Mouse (Mus musculus): Measurements from ENCODE around the gene Otogl. TPM values are rescaled to one million over a fixed set of nuclear protein-coding genes. Genes with fewer than 3 reads are reported as not detected.

Gene Otogl
- polyA plus RNA-seq, 1 experiment from 2014 or later: not detected

- no peak overlapping the region for H3K27ac ChIP-seq
- WGBS: 89% methylated on average over 1 of the region's 1 CpGs
- H3K4me3 ChIP-seq: no peak overlapping the region
- H3K9me3 ChIP-seq (replicated peaks): no peaks in the 10 kb centered on the region
- no peaks in the 10 kb centered on the region for H3K36me3 ChIP-seq (ENCODE audit: poor library complexity, severe bottlenecking)
- H3K4me1 ChIP-seq: no peaks in the 10 kb centered on the region
- no peak for ATAC-seq
- no peak overlapping the region for H3K9ac ChIP-seq
- H3K27me3 ChIP-seq: no peaks in the 10 kb centered on the region
- no peak overlapping the region for H3K4me2 ChIP-seq
Observed at GRCm38 (mm10) chr10:107933527-107933926, 21.6 kb upstream of the Otogl start.

GRCm38 (mm10) chr10:107931833-107932828 is 20.2 kb upstream of the Otogl start:
- Histone ChIP-seq H3K27me3 (no peaks in the 10 kb centered on the region), H3K27ac (no peak overlapping the region), H3K9me3 (replicated peaks) (no peaks in the 10 kb centered on the region), H3K36me3 (ENCODE audit: poor library complexity, severe bottlenecking) (no peaks in the 10 kb centered on the region), H3K4me1 (no peaks in the 10 kb centered on the region), H3K4me3 (no peak overlapping the region), H3K9ac (no peak overlapping the region), H3K4me2 (no peak overlapping the region)
- ATAC-seq: peak; percentile 63; the same call in 1 of the 2 replicates
- WGBS: 48% methylated on average over 10 of the region's 10 CpGs

DNA sequence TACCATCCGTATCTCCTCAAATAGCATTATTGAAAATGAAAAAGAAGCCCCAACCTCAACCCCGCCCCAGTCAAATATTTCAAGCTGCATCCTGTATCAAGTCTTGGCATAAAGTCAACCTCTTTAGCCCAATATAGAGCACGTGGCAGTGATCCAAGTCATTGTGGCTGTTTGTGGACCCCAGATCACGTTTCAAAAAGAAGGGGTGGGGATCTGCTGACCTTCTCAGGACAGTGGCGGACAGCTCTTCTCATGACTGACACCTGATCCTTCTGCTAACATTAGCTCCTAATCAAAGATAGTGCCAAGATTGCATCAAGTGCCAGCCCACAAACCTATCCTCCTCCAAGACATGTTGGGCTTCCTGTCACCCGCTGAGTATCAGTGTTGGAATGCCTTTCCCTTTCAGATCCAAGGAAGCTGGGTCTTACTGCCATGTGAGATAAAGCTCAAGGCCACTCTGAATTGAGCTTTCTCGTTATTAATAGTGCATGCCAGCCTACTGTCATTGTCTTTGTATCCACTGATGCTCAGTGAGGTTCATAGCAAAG is 18.6 kb upstream of the Otogl start:
- no peak overlapping the region for H3K27ac ChIP-seq
- H3K9ac ChIP-seq: no peak overlapping the region
- no peak overlapping the region for H3K4me3 ChIP-seq
- H3K4me2 ChIP-seq: no peak overlapping the region
- no peaks in the 10 kb centered on the region for H3K9me3 ChIP-seq (replicated peaks)
- 80% methylated on average over 7 of the region's 7 CpGs for WGBS
- ATAC-seq: no peak
- H3K36me3 ChIP-seq (ENCODE audit: poor library complexity, severe bottlenecking): no peaks in the 10 kb centered on the region
- no peaks in the 10 kb centered on the region for H3K27me3 ChIP-seq
- no peaks in the 10 kb centered on the region for H3K4me1 ChIP-seq

DNA sequence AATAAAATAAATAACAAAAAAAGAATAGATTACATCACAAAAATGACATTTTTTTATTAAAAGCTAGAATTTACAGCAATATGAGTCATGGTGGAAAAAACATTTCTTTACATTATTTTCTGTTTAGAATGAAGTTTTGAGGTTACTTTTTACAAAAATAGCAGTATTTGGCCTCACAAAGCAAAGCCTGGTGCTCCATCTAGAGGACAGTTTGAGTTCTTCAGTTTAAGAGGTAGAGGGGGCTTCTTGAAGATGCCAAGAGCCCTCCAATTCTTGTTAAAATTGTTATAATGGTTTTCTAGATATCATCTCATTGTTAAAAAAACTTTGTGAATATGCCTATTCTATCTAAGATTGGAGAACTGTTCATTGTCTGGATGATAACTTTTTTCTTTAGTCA is 13.4 kb upstream of the Otogl start:
- Histone ChIP-seq H3K27me3 (no peaks in the 10 kb centered on the region), H3K9me3 (replicated peaks) (no peaks in the 10 kb centered on the region), H3K36me3 (ENCODE audit: poor library complexity, severe bottlenecking) (no peaks in the 10 kb centered on the region), H3K4me3 (no peak overlapping the region), H3K4me2 (no peak overlapping the region), H3K9ac (no peak overlapping the region), H3K27ac (no peak overlapping the region), H3K4me1 (no peaks in the 10 kb centered on the region)
- no peak for ATAC-seq

DNA sequence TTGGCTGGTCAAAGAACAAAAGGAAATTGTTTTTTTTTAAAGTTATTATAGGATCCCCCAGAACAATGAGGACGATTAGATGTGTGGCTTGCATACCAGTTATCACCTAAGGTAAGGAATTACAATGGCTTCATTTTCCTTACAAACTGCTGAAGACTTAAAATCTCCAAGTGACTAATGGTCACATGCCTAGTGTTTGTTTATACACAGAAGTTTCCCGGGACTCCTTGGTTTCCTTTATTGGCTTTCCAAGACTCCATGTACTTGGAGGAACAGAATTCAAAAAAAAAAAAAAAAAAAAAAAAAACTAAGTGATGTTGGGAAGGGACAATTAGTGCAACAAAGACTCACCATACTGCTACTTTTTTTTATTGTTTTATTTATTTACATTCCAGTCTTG is 11.9 kb upstream of the Otogl start:
- no peaks in the 10 kb centered on the region for H3K36me3 ChIP-seq (ENCODE audit: poor library complexity, severe bottlenecking)
- no peak overlapping the region for H3K9ac ChIP-seq
- no peak overlapping the region for H3K4me3 ChIP-seq
- no peak overlapping the region for H3K27ac ChIP-seq
- no peaks in the 10 kb centered on the region for H3K27me3 ChIP-seq
- ATAC-seq: no peak
- H3K4me1 ChIP-seq: no peaks in the 10 kb centered on the region
- no peaks in the 10 kb centered on the region for H3K9me3 ChIP-seq (replicated peaks)
- no peak overlapping the region for H3K4me2 ChIP-seq
- WGBS: 71% methylated on average over 2 of the region's 2 CpGs

- Histone ChIP-seq H3K27me3 (no peaks in the 10 kb centered on the region), H3K9ac (no peak overlapping the region), H3K27ac (no peak overlapping the region), H3K4me1 (no peaks in the 10 kb centered on the region), H3K4me2 (no peak overlapping the region), H3K9me3 (replicated peaks) (0 out of 2 replicates have a peak, but pooled peaks cover 2% of the 10 kb centered on the region), H3K36me3 (ENCODE audit: poor library complexity, severe bottlenecking) (no peaks in the 10 kb centered on the region), H3K4me3 (no peak overlapping the region)
- 30% methylated on average over 1 of the region's 1 CpGs for WGBS
- ATAC-seq: no peak
Observed at GRCm38 (mm10) chr10:107922750-107923149, 10.8 kb upstream of the Otogl start.

- no peak overlapping the region for H3K4me2 ChIP-seq
- no peak for ATAC-seq
- no peak overlapping the region for H3K9ac ChIP-seq
- no peaks in the 10 kb centered on the region for H3K36me3 ChIP-seq (ENCODE audit: poor library complexity, severe bottlenecking)
- H3K27me3 ChIP-seq: no peaks in the 10 kb centered on the region
- WGBS: 67% methylated on average over 1 of the region's 1 CpGs
- H3K4me1 ChIP-seq: no peaks in the 10 kb centered on the region
- no peak overlapping the region for H3K4me3 ChIP-seq
- H3K27ac ChIP-seq: no peak overlapping the region
- H3K9me3 ChIP-seq (replicated peaks): 0 out of 2 replicates have a peak, but pooled peaks cover 2% of the 10 kb centered on the region
Observed at GRCm38 (mm10) chr10:107921549-107921948, 9.6 kb upstream of the Otogl start.

DNA sequence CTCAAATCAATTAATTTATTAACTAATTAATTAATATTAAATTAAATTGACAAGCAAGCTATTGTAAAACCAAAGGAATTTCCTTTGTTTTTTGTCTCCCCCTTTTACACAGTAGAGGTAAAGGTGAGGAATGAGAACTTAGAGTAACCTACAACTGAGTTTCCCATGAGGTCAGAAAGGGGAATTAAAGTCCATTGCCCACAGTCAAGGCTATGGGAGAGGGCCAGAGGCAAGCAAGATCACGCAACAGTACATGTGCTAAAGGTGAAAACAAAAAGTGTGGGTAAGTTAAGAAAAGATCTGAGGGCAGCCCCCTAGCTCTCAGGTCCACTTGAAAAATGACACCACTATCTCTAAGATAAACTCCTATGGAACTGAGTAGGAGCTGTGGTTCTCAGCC is 9.2 kb upstream of the Otogl start:
- Histone ChIP-seq H3K4me1 (no peaks in the 10 kb centered on the region), H3K9me3 (replicated peaks) (0 out of 2 replicates have a peak, but pooled peaks cover 2% of the 10 kb centered on the region), H3K27me3 (no peaks in the 10 kb centered on the region), H3K36me3 (ENCODE audit: poor library complexity, severe bottlenecking) (no peaks in the 10 kb centered on the region), H3K4me2 (no peak overlapping the region), H3K9ac (no peak overlapping the region), H3K4me3 (no peak overlapping the region), H3K27ac (no peak overlapping the region)
- 83% methylated on average over 1 of the region's 1 CpGs for WGBS
- no peak for ATAC-seq

- WGBS: 89% methylated on average over 2 of the region's 2 CpGs
- H3K27ac ChIP-seq: no peak overlapping the region
- no peaks in the 10 kb centered on the region for H3K27me3 ChIP-seq
- no peak overlapping the region for H3K4me3 ChIP-seq
- H3K36me3 ChIP-seq (ENCODE audit: poor library complexity, severe bottlenecking): no peaks in the 10 kb centered on the region
- no peak overlapping the region for H3K9ac ChIP-seq
- no peak for ATAC-seq
- 0 out of 2 replicates have a peak, but pooled peaks cover 2% of the 10 kb centered on the region for H3K9me3 ChIP-seq (replicated peaks)
- no peak overlapping the region for H3K4me2 ChIP-seq
- no peaks in the 10 kb centered on the region for H3K4me1 ChIP-seq
Observed at GRCm38 (mm10) chr10:107913013-107913412, 1.1 kb upstream of the Otogl start.

DNA sequence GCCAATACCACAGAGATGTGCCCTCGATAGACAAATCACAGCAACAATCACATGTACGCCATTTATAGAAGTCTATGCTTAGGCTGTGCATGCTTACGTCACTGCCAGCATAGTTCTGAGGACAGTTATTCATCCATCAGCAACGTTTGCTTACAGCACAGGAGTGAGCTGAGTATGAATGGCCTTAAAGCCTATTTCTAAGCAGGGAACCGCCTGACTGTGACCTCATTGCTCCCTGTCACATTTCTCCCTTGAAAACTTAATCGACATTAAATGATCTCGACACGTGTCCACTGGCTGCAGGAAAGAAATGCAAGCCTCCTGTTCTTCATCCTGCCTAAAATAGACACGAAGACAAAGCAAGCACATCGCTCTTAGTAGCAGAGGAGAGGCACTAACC is 5.5 kb downstream of the Otogl start:
- Histone ChIP-seq H3K27ac (no peak overlapping the region), H3K27me3 (no peaks in the 10 kb centered on the region), H3K4me1 (no peaks in the 10 kb centered on the region), H3K36me3 (ENCODE audit: poor library complexity, severe bottlenecking) (no peaks in the 10 kb centered on the region), H3K4me2 (no peak overlapping the region), H3K9ac (no peak overlapping the region), H3K9me3 (replicated peaks) (0 out of 2 replicates have a peak, but pooled peaks cover 6% of the 10 kb centered on the region), H3K4me3 (no peak overlapping the region)
- no peak for ATAC-seq
- WGBS: 80% methylated on average over 10 of the region's 10 CpGs

- Histone ChIP-seq H3K4me2 (no peak overlapping the region), H3K36me3 (ENCODE audit: poor library complexity, severe bottlenecking) (no peaks in the 10 kb centered on the region), H3K4me1 (no peaks in the 10 kb centered on the region), H3K27ac (no peak overlapping the region), H3K9ac (no peak overlapping the region), H3K27me3 (no peaks in the 10 kb centered on the region), H3K9me3 (replicated peaks) (0 out of 2 replicates have a peak, but pooled peaks cover 6% of the 10 kb centered on the region), H3K4me3 (no peak overlapping the region)
- ATAC-seq: no peak
- 91% methylated on average over 7 of the region's 7 CpGs for WGBS
Observed at GRCm38 (mm10) chr10:107905274-107906034, 6.5 kb downstream of the Otogl start.

DNA sequence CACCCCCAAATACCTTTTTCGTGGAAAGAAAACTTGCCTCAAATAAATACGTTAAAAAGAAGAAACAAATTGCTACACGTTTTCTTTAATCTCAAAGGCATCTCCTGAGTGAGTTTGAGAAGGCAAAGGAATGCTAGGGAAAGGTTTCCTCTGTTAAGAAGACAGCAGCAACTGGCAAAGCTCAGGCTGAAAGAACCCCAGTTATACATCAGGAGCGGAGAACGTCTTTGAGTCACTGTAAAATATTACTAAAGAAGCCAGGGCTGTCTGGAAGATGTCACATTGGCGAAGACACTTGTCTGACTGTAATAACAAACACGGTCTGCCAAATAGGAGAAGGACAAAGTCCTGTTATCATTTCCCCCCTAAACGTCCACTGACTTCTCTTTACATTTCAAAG is 10.0 kb downstream of the Otogl start:
- no peak overlapping the region for H3K9ac ChIP-seq
- no peak for ATAC-seq
- no peak overlapping the region for H3K4me3 ChIP-seq
- no peaks in the 10 kb centered on the region for H3K36me3 ChIP-seq (ENCODE audit: poor library complexity, severe bottlenecking)
- H3K4me1 ChIP-seq: no peaks in the 10 kb centered on the region
- no peaks in the 10 kb centered on the region for H3K27me3 ChIP-seq
- no peak overlapping the region for H3K4me2 ChIP-seq
- WGBS: 88% methylated on average over 8 of the region's 8 CpGs
- H3K27ac ChIP-seq: no peak overlapping the region
- no peaks in the 10 kb centered on the region for H3K9me3 ChIP-seq (replicated peaks)
